Mouse (Mus musculus) heart, adult 2 months (tissue): ENCODE measurements at regions not wholly inside any gene's neighbourhood (a gene's known extent, or its start where the extent isn't known, plus 50 kb on each side); places are given as distances from the start of the nearest gene placed in this dataset.

Experiments
- CTCF ChIP-seq: fragments of 200-600 bp; IDR thresholded peaks from 2 replicates; pipeline ENCODE4 v1.8.1; 2022; ENCODE audit warnings: antibody characterized with exemption, mild to moderate bottlenecking, moderate library complexity
- EP300 ChIP-seq: fragments of 200-500 bp; IDR thresholded peaks from 2 replicates; pipeline ENCODE4 v1.6.1; 2011; ENCODE audit warnings: low read depth, low read length, control low read depth; ENCODE audit not compliant: insufficient read depth
- POLR2A ChIP-seq: fragments of 200-500 bp; IDR thresholded peaks from 2 replicates; pipeline ENCODE4 v1.6.1; 2011; ENCODE audit warnings: mild to moderate bottlenecking, low read depth, low read length, control low read depth; ENCODE audit not compliant: insufficient read depth

DNA sequence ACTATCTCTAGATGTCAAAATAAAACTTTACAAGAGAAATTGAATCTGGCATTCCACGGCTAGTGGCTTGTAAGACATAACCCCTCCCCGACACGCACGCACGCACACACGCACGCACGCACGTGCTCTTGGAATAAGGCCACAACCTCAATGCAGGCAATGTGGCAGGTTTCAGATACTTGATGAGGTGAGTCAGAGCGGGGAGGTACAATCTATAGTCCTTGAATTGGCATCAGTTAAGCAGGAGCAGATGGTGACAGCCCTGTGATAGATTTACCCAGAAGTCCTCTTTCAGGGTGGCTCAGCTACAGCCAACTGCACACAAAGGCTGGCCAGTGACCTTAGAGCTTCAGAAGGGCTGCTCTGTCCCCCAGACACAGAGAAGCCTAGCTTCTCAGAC lies 122.1 kb downstream of the Pja2 start:
- TF ChIP-seq CTCF (no peak), EP300 (no peak), POLR2A (no peak)
